Mouse (Mus musculus): Measurements from ENCODE around the gene Gstt2.

DNA sequence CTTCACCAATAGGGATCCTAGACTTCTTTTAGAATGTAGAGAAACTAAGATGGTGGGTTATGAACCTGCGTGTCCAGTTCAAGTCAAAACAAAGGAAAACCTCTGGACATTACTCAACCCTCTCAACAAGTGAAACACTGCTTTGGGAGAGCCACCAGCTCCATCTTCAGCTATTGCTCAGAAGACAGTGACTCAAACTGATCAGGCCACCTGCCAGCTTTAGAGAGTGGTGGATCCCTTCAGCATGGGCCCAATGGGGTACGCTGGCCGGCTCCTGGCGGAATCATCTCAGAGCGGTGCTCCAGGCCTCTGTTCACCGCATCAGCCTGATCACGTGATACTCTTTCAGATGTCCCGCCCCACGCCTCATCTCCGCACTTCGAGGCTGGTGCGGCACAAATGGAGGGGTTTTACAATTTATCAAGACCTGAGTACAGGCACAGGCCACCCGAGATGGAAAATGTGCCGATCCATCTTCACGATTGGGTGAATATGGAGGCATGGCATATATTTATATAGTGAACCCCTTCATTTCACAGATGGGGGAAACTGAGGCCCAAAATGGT lies 18.3 kb upstream of the Gstt2 start:
- TF ChIP-seq REST (IDR thresholded peaks at IDR 0.05; ENCODE audit: insufficient read depth, insufficient read length) (no peak), TCF12 (IDR thresholded peaks at IDR 0.05; ENCODE audit: insufficient read depth, poor library complexity, severe bottlenecking) (no peak), POLR2AphosphoS2 (IDR thresholded peaks at IDR 0.05; ENCODE audit: insufficient read length, low read depth) (peak; percentile 16), MYOG (IDR thresholded peaks at IDR 0.05; ENCODE audit: control insufficient read depth in 1 of 3, insufficient read depth in 1 of 3, insufficient read length in 2 of 3, low read depth in 2 of 3) (no peak), CEBPB (IDR thresholded peaks at IDR 0.05; ENCODE audit: insufficient read depth, poor library complexity, severe bottlenecking) (no peak), POLR2A (IDR thresholded peaks at IDR 0.05; ENCODE audit: insufficient read length, low read depth) (no peak), E2F4 (IDR thresholded peaks at IDR 0.05; ENCODE audit: insufficient read depth) (no peak), USF1 (IDR thresholded peaks at IDR 0.05; ENCODE audit: low read depth) (no peak), TCF3 (IDR thresholded peaks at IDR 0.05; ENCODE audit: insufficient read length, low read depth) (no peak), MAX (IDR thresholded peaks at IDR 0.05; ENCODE audit: low read depth) (no peak)
